Mouse (Mus musculus) thymus, postnatal 36 days (tissue): ENCODE data around the gene Gcgr.
"Not testable (repeated sequence)": the region's sequence is repeated elsewhere in the genome, so short reads cannot be mapped to it uniquely, and the experiment has no call there.

Experiments used
- DNase-seq, 2 experiments: peaks; one replicate each; pipeline ENCODE4 v3.0.0; 2022; ENCODE audit warnings: mixed read lengths in 2 of 2

Gene Gcgr

GRCm38 (mm10) chr11:120507611-120508289 lies 22.7 kb upstream of the Gcgr start:
- DNase-seq: no peak

DNA sequence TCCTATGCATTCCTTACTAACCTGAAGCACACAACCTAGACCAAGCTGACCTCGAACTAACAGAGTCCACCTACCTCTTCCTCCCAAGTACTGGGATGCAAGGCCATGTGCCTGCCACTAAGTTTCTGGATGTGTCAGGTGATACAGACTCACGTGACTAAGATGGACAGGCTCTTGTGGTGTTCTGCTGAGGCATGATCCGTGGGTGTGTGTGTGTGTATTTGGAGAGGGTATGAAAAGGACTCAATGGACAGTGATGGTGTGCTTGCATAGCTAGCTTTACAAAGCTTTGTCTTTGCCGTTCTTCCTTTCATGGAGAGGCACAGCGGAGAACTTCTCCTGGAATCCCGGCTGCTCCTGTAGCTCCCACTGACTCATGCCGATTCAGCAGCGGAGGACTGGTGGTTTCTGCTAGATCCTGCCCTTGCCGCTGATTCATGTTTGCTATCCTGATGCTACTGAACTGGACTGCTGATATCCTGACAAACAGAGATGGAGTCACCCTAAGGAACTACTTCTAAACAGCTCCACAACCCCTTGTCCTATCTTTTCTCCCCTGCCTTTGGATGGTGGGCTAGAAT lies 22.1 kb upstream of the Gcgr start:
- no peak for DNase-seq

DNA sequence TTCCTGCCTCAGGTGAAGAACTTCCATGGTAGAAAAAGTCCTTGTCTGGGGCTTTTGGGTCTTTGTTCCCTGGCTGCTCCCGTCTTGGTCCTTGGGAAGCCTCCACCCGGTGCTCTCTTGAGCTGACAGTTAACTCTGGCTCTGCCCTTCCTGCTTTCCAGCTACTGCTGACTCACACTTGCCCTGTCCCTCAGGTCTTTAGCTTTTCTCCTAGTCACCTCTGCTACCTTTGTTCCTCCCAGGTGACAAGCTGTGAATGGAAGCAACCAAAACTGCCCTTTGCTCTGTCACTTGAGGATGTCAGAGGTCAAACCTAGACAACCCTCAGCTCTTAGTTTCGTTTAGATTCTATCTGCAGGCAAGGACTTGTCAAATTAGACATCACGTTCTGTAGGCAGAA lies 20.6 kb upstream of the Gcgr start:
- DNase-seq: no peak

- DNase-seq: peak; percentile 39 to 45
Measured at GRCm38 (mm10) chr11:120510375-120511030, 20.0 kb upstream of the Gcgr start.

GRCm38 (mm10) chr11:120512790-120513453 lies 17.6 kb upstream of the Gcgr start:
- no peak for DNase-seq

- DNase-seq: not testable (repeated sequence)
Measured at GRCm38 (mm10) chr11:120514262-120514661, 16.2 kb upstream of the Gcgr start.

GRCm38 (mm10) chr11:120515611-120516010 lies 14.9 kb upstream of the Gcgr start:
- DNase-seq: peak; percentile 79 to 83

- no peak for DNase-seq
Measured at GRCm38 (mm10) chr11:120517147-120517546, 13.4 kb upstream of the Gcgr start.

- no peak for DNase-seq
Measured at GRCm38 (mm10) chr11:120518027-120518426, 12.5 kb upstream of the Gcgr start.

DNA sequence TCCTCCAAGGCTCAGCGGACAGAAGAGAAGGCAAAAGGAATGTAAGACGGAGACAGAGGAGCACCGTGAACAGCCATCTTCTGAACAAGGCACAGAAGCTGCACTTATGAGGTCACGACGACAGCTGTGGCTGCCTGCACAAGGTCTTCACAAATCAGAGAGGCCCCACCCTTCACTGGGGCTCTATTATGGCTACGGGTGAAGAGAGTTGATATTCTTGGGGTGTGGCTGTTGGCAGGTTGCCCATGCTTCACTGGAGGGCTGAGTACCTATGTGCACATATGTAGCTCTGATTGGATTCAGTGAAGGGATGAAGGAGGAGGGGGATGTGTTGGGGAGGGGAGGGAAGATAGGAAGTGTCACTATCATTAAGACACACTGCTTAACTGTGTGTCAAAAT lies 11.9 kb upstream of the Gcgr start:
- no peak for DNase-seq

- DNase-seq: no peak
Measured at GRCm38 (mm10) chr11:120519738-120520137, 10.8 kb upstream of the Gcgr start.

DNA sequence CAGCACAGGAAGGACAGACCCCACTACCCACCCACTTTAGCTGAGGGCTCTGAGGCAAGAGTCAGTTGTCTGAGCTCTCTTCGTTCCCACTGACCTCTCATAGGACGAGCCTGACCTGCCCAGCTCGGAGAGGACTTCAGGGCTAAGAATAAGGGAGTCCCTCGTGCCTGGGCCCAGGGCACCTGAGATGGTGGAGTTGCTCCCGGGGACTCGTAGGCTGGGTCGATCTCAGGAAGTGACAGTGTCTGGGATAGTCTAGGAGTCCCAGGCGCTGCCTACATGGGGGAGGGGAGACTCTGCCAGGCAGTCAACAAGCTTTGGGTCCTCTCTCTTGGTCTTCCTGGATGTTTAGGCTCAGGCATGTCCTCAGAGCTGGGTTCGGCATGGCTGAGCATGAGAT lies 10.0 kb upstream of the Gcgr start:
- DNase-seq: no peak

- DNase-seq: no peak
Measured at GRCm38 (mm10) chr11:120520967-120521540, 9.4 kb upstream of the Gcgr start.

DNA sequence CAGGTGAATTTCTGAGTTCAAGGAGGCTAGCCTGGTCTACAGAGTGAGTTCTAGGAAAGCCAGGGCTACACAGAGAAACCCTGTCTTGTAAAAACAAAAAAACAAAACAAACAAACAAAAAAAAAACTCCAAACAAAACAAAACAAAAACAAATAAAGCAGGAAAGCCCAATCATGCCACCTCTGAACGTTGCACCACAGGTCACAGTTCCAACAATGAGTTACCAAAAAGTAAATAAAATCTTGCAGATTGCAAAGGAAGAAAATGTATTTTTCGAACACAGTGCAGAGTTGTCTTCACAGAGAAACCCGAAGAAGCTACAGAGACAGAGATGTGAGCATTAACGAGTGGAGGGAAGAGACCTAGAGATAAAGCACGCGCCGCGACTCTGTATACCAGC lies 7.9 kb upstream of the Gcgr start:
- DNase-seq: no peak

DNA sequence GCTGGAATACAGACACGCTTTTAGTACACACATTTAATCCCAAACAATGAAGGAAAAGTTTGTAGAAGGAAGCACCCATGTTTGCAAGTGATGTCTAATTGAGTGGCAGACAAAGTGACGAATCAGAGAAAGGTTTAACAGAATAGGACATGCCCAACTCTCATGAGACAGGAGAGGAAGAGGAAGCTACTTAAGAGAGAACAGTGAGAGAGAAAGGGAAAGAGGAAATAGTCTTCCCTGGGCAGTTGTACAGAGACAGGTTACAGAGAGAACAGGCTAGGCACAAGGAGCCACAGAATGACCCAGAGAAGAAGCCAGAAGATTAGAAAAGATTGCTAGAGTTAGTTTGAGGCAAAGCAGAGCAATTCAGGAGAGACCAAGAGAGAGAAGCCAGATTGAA lies 4.5 kb upstream of the Gcgr start:
- DNase-seq: no peak

- DNase-seq: no peak
Measured at GRCm38 (mm10) chr11:120527690-120528354, 2.7 kb upstream of the Gcgr start.

- no peak for DNase-seq
Measured at GRCm38 (mm10) chr11:120528903-120529302, 1.6 kb upstream of the Gcgr start.

DNA sequence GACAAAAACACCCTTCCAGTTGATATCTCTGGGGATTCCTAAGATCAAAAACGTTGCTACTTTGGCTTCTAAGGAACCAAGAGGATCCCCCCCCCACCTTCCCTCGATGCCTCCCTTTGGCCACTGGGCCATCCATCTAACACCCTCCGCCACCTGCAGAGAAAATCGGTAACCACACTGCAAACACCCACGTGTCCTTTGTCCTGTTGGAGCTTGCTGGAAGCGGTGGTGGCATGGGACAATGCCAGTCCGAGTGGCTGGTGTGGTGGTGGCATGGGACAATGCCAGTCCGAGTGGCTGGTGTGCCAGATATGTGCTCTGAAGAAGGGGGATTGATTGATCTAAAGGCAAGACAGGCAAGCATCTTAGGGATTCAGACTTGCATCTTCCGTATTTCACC lies 1.1 kb downstream of the Gcgr start:
- no peak for DNase-seq

GRCm38 (mm10) chr11:120534093-120534492 lies 3.6 kb downstream of the Gcgr start:
- DNase-seq: no peak

- DNase-seq: no peak
Measured at GRCm38 (mm10) chr11:120535145-120535544, 4.6 kb downstream of the Gcgr start.

DNA sequence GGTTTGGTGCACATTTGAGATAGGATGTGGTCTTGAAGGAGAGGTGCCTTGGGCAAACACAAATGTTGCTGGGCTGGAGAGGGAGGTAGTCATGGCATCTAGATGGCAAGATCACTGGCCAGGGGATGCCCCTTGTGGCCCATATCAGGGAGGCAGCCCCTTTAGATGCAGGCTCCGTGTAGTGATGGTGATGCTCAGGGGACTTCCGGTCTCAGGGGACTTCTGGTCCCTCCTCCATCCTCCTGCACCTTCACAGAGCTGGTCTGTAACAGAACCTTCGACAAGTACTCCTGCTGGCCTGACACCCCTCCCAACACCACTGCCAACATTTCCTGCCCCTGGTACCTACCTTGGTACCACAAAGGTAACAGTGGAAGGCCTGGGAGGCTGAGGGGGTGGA lies 5.3 kb downstream of the Gcgr start:
- no peak for DNase-seq

DNA sequence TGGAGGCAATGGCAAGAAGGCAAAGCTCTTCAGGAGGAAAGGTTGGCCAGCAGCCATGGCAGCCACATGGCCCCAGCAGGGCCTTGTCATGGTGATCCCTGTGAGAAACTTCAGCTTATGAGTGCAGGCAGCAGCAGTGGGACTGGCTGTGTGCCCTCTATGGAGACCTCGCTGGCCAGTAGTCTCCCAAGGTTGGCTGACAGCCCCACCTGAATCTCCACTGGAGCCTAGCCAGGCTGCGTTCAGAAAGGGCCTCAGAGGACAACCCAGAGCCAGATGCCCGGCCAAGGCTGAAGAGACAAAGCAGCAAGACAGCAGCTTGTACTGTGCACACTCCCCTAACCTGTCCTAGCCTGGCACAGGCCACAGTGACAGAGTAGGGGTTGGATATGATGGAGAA lies 8.0 kb downstream of the Gcgr start:
- no peak for DNase-seq

DNA sequence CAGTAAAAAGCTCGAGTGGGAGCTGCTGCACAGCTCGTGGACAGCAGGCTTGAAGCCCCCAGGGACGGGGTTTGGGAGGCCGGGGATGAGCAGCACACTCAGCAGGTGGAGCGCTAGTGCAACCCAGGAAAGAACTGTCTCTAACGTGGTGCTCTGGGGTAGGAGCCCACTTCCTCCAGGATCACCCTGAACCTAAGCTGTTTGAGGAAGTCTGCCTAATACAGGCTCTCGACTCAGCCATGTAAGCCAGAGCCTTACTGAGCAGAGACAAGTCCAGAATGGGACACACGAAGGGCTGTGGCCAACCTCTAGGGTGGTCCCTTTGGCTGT lies 8.4 kb downstream of the Gcgr start:
- no peak for DNase-seq
